Mouse (Mus musculus) stomach, postnatal 0 days (tissue): ENCODE measurements around the gene Dlx2. TPM values are rescaled to one million over a fixed set of nuclear protein-coding genes. Genes with fewer than 3 reads are reported as not detected.

Source experiments
- ATAC-seq: fragments of 200-750 bp; cut with Nextera tagmentation; 2 replicates; pipeline ENCODE4 v1.8.0; 2017; ENCODE audit not compliant: low FRiP score, low TSS enrichment
- DNase-seq: peaks from one replicate; pipeline ENCODE4 v3.0.0-alpha.2; 2016; ENCODE audit warnings: low spot score
- H3K27ac ChIP-seq: fragments of 300-500 bp; sonication (generic); replicated peaks from 2 replicates; pipeline ENCODE4 v1.5.1; 2014; ENCODE audit warnings: mild to moderate bottlenecking, control low read depth
- H3K27me3 ChIP-seq: fragments of 300-500 bp; sonication (generic); 2 replicates; pipeline ENCODE4 v1.6.1; 2014; ENCODE audit warnings: low read length; ENCODE audit not compliant: control insufficient read depth, insufficient read depth
- H3K36me3 ChIP-seq: fragments of 300-500 bp; sonication (generic); 2 replicates; pipeline ENCODE4 v1.6.1; 2014; ENCODE audit warnings: low read length, mixed read lengths; ENCODE audit not compliant: control insufficient read depth, insufficient read depth
- H3K4me1 ChIP-seq: fragments of 300-500 bp; sonication (generic); replicated peaks from 2 replicates; pipeline ENCODE4 v1.6.1; 2014; ENCODE audit warnings: antibody characterized with exemption; ENCODE audit not compliant: control insufficient read depth, insufficient read depth
- H3K4me2 ChIP-seq: fragments of 300-500 bp; sonication (generic); replicated peaks from 2 replicates; pipeline ENCODE4 v1.6.1; 2014; ENCODE audit warnings: low read depth, mild to moderate bottlenecking, control low read depth, moderate library complexity
- H3K4me3 ChIP-seq: fragments of 300-500 bp; sonication (generic); 2 replicates; pipeline ENCODE4 v1.5.1; 2014; ENCODE audit warnings: low read depth, low read length, control low read depth
- H3K9ac ChIP-seq: fragments of 300-500 bp; sonication (generic); 2 replicates; pipeline ENCODE4 v1.6.1; 2014; ENCODE audit warnings: mild to moderate bottlenecking, low read length, control low read depth, mixed read lengths
- H3K9me3 ChIP-seq: fragments of 300-500 bp; sonication (generic); 2 replicates; pipeline ENCODE4 v1.6.1; 2016; ENCODE audit warnings: low read length; ENCODE audit not compliant: control insufficient read depth
- CTCF ChIP-seq: IDR thresholded peaks from 2 replicates; pipeline ENCODE4 v1.5.1; 2016; ENCODE audit warnings: antibody characterized with exemption, low read depth, mild to moderate bottlenecking, moderate library complexity
- EP300 ChIP-seq: optimal IDR thresholded peaks from 2 replicates; pipeline ENCODE3; 2016; ENCODE audit warnings: antibody characterized with exemption
- WGBS: fragments of 180-500 bp; shearing (Covaris S2); extraction: QIAGEN DNeasy Blood & Tissue Kit; methylation state at CpG from one replicate; pipeline ENCODE4 v1.1.7; 2014; 5-methylcytosine and 5-hydroxymethylcytosine counted together
- polyA plus RNA-seq: library from polyadenylated mRNA; unstranded; fragments of >200 nt; fragmentation: Nextera tagmentation; extraction: Ambion mirVana; gene quantifications from 2 replicates; pipeline ENCODE4 v1.2.1, GENCODE M21; 2015

Gene Dlx2
- polyA plus RNA-seq, 1 experiment from 2014 or later = 1.3 TPM

DNA sequence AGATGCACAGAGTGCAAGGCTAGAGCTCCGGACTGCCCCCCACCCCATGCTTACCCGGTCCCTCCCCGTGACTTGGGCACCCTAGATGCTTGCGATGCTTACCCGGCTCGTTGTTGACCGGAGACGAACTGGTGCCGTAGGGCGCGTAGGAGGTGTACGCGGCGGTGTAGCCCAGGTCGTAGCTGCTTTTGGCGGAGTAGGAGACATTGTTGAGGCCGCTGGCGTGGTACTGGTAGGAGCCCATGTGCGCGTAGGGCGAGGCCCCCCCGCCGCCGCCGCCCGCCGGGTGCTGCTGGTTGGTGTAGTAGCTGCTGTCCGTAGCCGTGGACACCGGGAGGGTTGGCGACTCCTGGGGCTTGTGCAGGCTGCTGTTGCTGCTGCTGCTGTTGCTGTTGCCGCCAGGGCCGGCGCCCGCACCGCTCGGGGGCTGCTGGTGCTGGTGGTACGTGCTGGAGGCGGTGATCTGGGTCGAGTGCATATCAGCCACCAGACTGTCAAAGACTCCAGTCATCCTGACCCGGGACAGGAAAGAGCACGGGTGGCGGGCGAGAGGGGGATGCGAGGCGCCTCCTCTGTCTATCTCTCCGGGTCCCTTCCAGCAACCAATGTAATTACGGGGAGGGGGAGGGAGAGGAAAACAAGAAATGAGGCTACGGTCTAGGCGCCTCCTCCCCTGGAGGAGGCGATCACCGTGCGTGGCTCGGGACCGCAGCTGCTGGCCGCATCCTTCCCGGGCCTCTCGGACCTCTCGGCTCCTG, 493 bp downstream of the Dlx2 start:
- DNase-seq (peak; percentile 45), ATAC-seq (no peak)
- 0 out of 2 replicates have a peak, but pooled peaks cover 3% of the 10 kb centered on the region for H3K4me1 ChIP-seq
- no peak overlapping the region for H3K9ac ChIP-seq
- 2% methylated on average over 56 of the region's 59 CpGs for WGBS
- H3K36me3 ChIP-seq = no peaks in the 10 kb centered on the region
- no peak for TF ChIP-seq CTCF
- TF ChIP-seq EP300 = no peak
- H3K27ac ChIP-seq = no peak overlapping the region
- peaks cover 21% of the 10 kb centered on the region for H3K27me3 ChIP-seq
- peak overlapping the region; percentile 50 for H3K4me2 ChIP-seq
- peak overlapping the region; percentile 32 for H3K4me3 ChIP-seq
- no peaks in the 10 kb centered on the region for H3K9me3 ChIP-seq

DNA sequence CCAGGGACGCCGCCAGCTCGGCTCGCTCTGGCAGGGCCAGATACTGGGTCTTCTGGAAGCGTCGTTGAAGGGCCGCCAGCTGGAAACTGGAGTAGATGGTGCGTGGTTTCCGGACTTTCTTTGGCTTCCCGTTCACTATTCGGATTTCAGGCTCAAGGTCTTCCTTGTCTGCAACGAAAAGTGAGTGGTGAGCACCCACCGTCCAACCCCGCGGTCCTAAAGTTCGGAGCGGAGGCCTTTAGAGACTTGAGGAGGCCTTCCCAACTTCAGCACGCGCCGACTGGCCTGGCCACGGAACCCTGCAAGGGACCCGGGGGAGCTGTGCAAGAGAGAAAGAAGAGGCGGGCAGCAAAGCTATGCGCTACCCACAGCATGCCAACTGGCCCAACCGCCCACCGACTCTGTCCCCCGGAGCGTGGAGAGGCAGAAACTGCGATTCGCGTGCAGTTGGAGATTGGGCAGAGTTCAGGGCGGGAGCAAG, 1.1 kb downstream of the Dlx2 start:
- 1% methylated on average over 32 of the region's 32 CpGs for whole genome bisulfite sequencing
- Histone ChIP-seq H3K36me3 (no peaks in the 10 kb centered on the region), H3K27ac (no peak overlapping the region), H3K27me3 (peaks cover 21% of the 10 kb centered on the region), H3K4me2 (peak overlapping the region; percentile 50), H3K9me3 (no peaks in the 10 kb centered on the region), H3K9ac (no peak overlapping the region), H3K4me3 (peak overlapping the region; percentile 32), H3K4me1 (0 out of 2 replicates have a peak, but pooled peaks cover 3% of the 10 kb centered on the region)
- ATAC-seq (no peak), DNase-seq (peak; percentile 26)
- TF ChIP-seq EP300 = no peak
- TF ChIP-seq CTCF = no peak

DNA sequence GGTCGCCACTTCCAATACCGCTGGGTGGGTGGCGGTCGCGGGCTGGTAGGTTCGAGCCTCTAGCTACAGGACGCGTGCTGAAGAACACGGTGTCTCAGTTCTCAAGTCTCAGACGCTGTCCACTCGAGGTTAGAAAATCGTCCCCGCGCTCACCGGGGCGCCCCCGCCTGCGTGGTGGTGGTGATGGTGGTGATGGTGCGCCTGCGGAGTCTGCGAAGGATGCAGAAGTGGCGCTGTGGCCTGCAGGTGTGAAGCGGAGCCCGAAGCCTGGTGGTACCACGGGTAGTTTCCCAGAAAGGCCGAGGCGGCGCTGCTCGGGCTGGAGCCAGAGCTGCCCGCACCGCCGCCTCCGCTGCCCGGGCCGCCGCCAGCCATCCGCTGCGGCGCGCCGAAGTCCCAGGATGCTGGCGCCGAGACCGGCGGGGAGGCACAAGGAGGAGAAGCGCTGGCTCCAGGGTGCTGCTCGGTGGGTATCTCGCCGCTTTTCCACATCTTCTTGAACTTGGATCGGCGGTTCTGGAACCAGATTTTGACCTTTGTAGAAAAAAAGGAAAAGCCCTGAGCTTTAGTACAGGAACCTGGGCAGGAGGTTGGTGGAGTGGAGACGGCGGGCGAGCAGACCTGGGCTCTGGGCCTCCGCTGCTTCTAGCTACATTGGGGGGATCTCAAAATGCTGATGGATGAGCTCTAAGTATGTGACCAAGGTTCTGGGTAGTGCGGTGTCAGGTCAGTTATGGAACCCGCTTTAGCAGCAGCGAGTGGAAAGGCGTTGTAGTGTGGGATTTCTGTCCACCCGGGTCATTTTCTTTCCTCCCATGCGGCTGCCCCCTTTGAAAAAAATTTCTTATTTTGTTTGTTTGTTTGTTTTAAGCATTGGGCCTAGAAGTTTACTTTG, 1.9 kb downstream of the Dlx2 start:
- Histone ChIP-seq H3K27me3 (peaks cover 18% of the 10 kb centered on the region), H3K36me3 (no peaks in the 10 kb centered on the region), H3K9me3 (no peaks in the 10 kb centered on the region), H3K9ac (no peak overlapping the region), H3K4me1 (0 out of 2 replicates have a peak, but pooled peaks cover 3% of the 10 kb centered on the region), H3K4me3 (peak overlapping the region; percentile 32), H3K27ac (no peak overlapping the region), H3K4me2 (peak overlapping the region; percentile 8; the same call in 1 of the 2 replicates)
- 2% methylated on average over 61 of the region's 61 CpGs for WGBS
- TF ChIP-seq CTCF (no peak; the same call in 1 of the 2 replicates), EP300 (no peak)
- DNase-seq (peak; percentile 29), ATAC-seq (no peak)

DNA sequence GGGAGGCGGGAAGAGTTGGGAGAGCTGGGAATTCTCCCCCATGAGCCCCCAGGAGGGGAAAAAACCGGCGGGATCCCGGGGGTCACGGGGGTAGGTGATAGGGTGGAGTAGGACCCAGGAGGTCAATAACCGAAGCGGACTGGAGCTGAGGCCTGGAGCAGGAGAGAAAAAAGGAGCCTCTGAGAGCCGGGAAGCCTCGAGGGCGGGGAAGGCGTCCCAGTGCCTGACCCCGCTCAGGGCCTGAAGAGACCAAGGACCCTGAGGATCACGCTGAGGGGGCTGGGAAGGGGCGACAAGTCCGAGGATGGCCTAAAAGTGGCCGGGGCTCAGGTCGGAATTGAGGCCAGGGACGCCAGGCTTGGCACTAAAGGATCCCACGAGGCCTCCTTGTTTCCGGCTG, 2.6 kb downstream of the Dlx2 start:
- H3K27me3 ChIP-seq = peaks cover 16% of the 10 kb centered on the region
- ATAC-seq (no peak), DNase-seq (no peak)
- 0 out of 2 replicates have a peak, but pooled peaks cover 3% of the 10 kb centered on the region for H3K4me1 ChIP-seq
- no peaks in the 10 kb centered on the region for H3K9me3 ChIP-seq
- no peak overlapping the region for H3K27ac ChIP-seq
- TF ChIP-seq EP300 (no peak), CTCF (no peak)
- 4% methylated on average over 20 of the region's 20 CpGs for WGBS
- H3K4me3 ChIP-seq = peak overlapping the region; percentile 13; the same call in 1 of the 2 replicates
- no peak overlapping the region for H3K9ac ChIP-seq
- no peaks in the 10 kb centered on the region for H3K36me3 ChIP-seq
- no peak overlapping the region for H3K4me2 ChIP-seq

DNA sequence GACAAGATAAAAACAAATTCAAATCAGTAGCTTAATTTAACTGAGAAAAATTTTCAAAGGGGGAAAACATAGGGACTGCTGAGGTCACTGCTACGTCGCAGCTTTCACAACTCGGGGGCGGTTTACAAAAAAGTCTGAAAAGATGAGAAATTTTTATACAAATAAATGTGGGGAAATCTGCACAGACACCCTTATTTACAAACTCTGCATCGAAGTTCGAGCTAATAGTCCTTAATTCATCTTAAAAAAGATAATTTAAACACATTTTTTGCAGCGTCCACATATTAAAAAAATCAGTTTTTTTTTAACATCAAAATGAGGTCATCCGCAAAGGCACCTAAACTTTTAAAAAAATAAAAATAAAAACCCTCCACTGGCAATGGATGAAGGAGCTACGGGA, 3.0 kb downstream of the Dlx2 start:
- Histone ChIP-seq H3K9ac (no peak overlapping the region), H3K27me3 (peaks cover 17% of the 10 kb centered on the region), H3K4me3 (peak overlapping the region; percentile 13; the same call in 1 of the 2 replicates), H3K4me2 (no peak overlapping the region), H3K9me3 (no peaks in the 10 kb centered on the region), H3K27ac (no peak overlapping the region), H3K4me1 (0 out of 2 replicates have a peak, but pooled peaks cover 3% of the 10 kb centered on the region), H3K36me3 (no peaks in the 10 kb centered on the region)
- ATAC-seq (no peak), DNase-seq (no peak)
- TF ChIP-seq CTCF = no peak
- no peak for TF ChIP-seq EP300
- 7% methylated on average over 9 of the region's 9 CpGs for WGBS
